Mouse (Mus musculus): ENCODE results near the gene Acer3.

The Acer3 gene

DNA sequence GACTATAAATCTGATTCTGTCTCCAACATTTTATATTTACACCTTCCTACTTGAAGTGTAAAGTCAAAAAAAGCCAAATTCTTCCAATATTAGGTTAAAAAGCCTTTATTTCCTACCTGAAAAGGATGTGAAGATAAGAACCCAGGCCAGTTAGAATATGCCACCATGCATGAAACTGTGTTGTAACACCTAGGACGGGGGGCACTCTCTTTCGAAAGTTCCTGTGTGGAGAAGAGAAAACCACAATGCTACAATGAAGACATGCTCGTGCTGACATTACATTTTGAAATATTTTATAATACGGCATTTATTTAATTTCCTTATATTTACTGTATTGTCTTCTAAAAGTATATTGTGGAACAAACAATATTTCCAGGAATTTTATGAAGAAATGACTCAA is 97.2 kb downstream of the Acer3 start:
- no peak for TF ChIP-seq GATA4 (IDR thresholded peaks at IDR 0.05; ENCODE audit: insufficient replicate concordance, low read length)

- TF ChIP-seq GATA4 (IDR thresholded peaks at IDR 0.05; ENCODE audit: insufficient replicate concordance, low read length): no peak
Measured at GRCm38 (mm10) chr7:98216713-98217112, 104.3 kb downstream of the Acer3 start.

DNA sequence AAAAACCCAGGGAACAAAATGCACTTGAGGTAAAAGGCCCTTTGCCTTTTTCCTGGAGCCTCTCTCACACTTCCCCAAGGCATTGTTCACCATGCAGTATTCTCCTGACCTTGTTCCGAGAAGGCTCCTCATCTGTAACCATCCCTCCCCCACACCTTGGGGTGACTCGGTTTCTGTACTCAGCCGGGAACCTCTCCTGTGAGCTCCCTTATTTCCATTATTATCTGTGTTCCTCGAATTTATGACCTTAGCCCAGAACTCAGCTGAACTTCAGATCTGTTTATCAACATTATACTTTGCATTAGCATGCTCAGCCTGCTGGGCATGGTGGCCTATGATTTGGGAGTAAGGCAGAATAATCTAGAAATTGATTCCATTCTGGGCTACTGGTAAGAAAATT is 118.1 kb downstream of the Acer3 start:
- no peak for TF ChIP-seq GATA4 (IDR thresholded peaks at IDR 0.05; ENCODE audit: insufficient replicate concordance, low read length)

DNA sequence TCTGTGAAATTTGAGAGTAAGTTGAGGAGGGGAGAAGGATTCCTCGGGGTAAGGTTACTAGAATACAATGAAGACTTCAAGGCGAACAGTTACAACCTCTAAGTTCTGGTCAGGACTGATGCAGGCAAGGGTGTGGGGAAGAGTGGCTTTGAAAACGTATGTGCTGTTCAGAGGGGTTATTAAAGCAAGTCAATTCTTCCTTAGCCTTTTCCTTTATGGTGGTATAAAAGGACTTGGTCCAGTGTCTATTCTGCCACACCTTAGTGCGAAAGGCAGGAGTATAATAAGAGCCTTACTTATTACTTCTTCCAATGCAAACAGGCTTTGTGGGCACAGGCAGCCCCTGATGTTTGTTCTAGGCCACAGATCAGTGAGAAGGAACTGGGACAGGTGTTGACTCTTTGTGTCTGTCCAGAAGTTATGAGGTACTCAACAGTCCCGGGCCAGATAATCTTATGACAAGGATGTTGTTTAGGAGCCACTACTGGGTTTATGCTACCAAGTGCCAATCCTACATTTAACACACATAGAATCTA is 119.4 kb downstream of the Acer3 start:
- TF ChIP-seq GATA4 (IDR thresholded peaks at IDR 0.05; ENCODE audit: insufficient replicate concordance, low read length): no peak

DNA sequence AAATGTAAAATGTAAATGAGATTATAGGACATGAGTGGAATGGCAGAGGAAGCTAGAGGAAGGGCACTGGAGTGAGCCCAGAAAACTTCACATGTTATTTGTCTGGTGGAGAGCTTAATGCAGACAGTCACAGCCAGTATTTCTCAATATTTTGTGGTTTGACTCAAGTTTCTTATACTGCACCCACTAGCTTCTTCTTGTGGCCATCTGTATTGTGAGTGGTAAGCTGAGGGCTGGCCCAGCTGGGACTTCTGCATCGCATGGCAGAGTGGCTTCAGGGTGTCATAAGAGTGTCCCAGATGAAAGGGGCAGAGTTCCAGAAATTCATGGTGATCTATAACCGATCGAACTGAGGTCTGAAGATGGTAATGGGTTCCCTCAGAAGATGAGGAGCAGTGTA is 120.6 kb downstream of the Acer3 start:
- TF ChIP-seq GATA4 (IDR thresholded peaks at IDR 0.05; ENCODE audit: insufficient replicate concordance, low read length): no peak

DNA sequence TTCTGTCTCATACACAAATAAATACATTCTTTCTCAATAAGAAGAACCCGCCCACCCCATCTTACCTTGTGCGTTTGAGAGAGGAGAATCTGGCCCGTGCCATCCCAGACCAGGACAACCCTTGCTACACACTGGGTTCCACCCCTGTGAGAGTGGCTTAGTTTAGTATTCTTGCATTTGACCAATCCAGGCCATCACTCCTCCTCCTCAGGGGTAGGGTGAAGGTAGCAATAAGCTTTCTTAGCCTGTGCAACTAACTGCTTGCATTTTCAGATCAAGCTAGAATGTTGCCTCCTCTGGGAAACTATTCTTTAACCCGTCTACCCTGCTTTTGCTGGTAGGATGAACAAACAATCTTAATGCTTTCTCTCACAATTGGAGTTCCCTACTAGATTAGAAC is 121.6 kb downstream of the Acer3 start, which contains the start of gene B3gnt6:
B3gnt6 (minus strand) TSS at position 101 of the 400 bp plus-strand sequence.
- TF ChIP-seq GATA4 (IDR thresholded peaks at IDR 0.05; ENCODE audit: insufficient replicate concordance, low read length): no peak

DNA sequence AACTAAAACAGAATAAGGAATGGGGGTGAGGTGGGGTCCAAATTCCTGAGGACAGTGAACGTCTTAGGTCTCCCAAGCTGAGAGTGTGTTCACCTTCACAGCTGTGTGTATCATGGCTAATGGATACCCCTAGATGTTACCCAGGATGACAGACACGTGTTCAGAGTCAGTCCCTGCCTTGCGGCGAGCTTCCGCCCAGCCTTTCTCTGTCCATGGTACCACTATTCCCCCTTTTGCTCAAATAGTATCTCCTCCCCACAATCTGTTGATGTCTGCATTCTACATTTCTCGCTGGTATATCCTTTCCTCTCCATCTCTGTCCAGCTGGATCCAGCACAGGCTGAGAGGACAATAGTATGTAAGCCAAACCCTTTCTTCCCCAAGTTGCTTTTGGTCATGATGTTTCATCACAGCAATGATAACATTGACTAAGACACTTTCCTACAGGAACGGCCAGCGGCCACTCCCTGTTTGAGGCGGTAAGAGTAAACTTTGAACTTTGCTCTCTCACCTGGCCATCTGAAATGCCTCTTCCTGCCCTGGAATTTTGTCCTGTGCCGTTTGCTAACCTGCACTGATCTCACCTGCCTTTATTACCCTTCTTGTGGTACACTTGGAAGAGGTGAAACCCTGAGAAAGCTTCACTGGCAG is 125.7 kb downstream of the Acer3 start:
- TF ChIP-seq GATA4 (IDR thresholded peaks at IDR 0.05; ENCODE audit: insufficient replicate concordance, low read length): no peak

DNA sequence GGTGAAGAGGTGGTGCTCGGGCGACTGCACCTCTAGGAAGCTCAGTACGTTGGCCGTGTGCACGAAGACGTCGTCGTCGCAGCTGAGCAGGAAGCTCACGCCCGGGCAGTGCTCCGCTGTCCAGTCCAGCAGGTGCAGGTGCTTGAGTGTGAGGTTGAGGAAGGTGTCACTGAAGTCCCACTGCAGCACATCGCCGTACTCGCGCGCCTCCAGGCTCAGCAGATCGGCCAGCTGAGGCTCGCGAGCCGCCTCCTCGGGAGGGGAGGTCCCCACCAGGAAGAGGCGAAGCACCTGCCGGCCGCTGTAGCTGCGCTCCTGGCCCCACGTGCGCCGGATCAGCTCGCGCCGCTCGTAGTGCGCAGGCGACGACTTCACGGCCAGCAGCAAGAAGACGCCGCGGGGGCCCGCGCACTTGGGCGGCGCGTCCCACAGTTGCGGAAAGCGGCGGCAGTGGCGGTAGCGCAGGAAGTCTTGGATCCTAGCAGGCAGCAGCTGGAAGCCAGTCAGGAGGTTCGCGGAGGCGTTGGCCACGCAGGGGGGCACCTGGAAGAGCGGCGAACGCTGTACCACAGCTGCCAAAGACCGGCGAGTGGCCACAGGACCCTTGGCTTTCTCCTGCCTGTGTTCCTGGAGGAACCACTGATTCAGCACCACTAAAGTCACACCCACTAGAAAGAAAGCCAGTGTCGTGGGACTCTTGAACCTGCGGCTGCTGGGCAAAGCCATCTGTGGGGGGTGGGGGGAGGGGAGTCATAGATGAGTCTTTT is 126.8 kb downstream of the Acer3 start:
- TF ChIP-seq GATA4 (IDR thresholded peaks at IDR 0.05; ENCODE audit: insufficient replicate concordance, low read length): no peak

DNA sequence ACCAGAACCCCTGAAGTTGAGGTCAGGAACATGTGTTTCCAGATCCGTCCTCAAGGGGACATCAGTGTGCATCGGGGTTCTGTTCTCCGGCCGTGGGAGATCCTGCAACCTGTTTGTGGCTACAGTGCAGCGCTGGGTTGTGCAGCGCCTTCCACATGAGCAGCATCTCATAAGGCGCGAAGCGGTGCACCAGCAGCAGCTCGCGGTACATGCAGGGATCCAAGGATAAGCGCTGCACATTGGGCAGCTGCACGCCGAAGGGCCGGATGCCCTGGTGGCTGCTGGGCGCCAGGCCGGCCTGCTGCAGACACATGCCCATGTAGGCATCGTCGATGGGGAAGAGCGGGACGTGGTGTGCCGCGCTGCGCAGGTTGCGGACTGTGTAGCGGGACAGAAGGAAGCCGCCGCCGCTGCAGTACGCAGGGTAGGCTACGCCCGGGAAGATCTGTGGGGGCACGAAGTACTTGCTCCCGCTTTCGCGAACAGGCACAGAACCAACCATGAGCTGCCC is 127.4 kb downstream of the Acer3 start:
- TF ChIP-seq GATA4 (IDR thresholded peaks at IDR 0.05; ENCODE audit: insufficient replicate concordance, low read length): no peak

- TF ChIP-seq GATA4 (IDR thresholded peaks at IDR 0.05; ENCODE audit: insufficient replicate concordance, low read length): no peak
Measured at GRCm38 (mm10) chr7:98191571-98192250, 129.3 kb downstream of the Acer3 start.

DNA sequence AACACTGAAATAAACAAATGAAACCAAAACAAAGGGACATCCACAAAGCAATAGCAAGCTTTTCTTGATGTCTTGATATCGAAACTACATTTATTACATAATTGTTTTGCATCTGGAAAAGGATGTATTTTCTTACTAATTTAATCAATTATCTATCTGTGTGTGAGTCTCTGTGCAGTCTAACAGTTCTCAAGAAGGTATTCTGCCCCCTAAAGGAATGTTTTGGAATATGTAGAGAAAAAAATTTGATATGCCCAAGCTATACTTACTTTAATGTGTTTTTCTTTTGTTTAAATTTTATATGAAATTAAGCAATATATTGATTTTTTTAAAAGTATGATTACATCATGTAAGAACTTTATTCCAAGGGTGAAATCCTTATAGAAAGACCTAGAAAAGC is 130.4 kb downstream of the Acer3 start:
- no peak for TF ChIP-seq GATA4 (IDR thresholded peaks at IDR 0.05; ENCODE audit: insufficient replicate concordance, low read length)

DNA sequence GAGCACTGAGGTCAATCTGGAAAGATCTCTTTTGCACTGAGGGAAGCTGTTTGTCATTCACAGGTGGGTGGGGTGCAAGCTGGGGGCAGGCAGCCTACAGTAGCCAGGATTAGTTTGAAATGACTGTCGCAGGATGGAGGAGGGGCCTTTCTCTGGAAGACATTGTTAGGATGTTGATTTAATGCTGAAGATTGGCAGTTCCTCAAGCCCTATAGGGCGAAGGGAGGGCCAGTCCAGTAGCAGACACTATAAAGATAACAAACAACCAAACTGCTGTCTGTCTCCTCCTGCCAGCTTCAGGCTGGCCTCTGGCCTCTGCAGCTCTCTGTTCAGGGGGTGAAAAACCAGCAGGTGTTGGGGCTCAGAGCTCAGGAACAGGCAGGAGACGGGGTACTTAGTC is 131.3 kb downstream of the Acer3 start:
- TF ChIP-seq GATA4 (IDR thresholded peaks at IDR 0.05; ENCODE audit: insufficient replicate concordance, low read length): no peak

GRCm38 (mm10) chr7:98188680-98189079 is 132.3 kb downstream of the Acer3 start:
- no peak for TF ChIP-seq GATA4 (IDR thresholded peaks at IDR 0.05; ENCODE audit: insufficient replicate concordance, low read length)

- TF ChIP-seq GATA4 (IDR thresholded peaks at IDR 0.05; ENCODE audit: insufficient replicate concordance, low read length): no peak
Measured at GRCm38 (mm10) chr7:98188238-98188637, 132.8 kb downstream of the Acer3 start.

DNA sequence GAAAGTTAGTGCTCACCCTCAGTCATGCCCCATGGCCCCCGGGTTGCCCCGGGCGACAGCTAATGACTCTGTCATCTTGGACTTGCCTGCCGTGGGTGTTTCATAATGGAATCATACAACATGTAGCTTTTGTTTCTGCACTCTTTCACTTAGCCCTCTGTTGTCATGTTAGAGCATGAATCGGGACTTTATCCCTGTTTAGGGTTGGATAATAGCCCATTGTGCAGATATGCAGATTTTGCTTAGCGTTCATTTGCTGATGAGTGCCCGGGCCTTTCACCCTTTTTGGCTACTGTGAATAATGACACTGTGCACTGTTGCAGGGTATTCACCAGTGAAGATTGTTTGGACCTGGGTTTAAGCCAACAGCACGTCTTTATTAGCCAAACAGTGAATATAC is 134.4 kb downstream of the Acer3 start:
- no peak for TF ChIP-seq GATA4 (IDR thresholded peaks at IDR 0.05; ENCODE audit: insufficient replicate concordance, low read length)

- no peak for TF ChIP-seq GATA4 (IDR thresholded peaks at IDR 0.05; ENCODE audit: insufficient replicate concordance, low read length)
Measured at GRCm38 (mm10) chr7:98185326-98185725, 135.7 kb downstream of the Acer3 start.
